Mouse (Mus musculus): ENCODE results near the gene Zbtb1. TPM values are rescaled to one million over a fixed set of nuclear protein-coding genes. Genes with fewer than 3 reads are reported as not detected.

Zbtb1 gene
- polyA plus RNA-seq, 1 experiment from 2014 or later = 3.1 TPM

GRCm38 (mm10) chr12:76392979-76393378, 22.9 kb downstream of the Zbtb1 start:
- no peak overlapping the region for H3K9ac ChIP-seq (ENCODE audit: low read depth, low read length)
- no peaks in the 10 kb centered on the region for H3K27me3 ChIP-seq (ENCODE audit: control insufficient read depth, insufficient read depth, low read depth, low read length)
- WGBS = 82% methylated on average over 5 of the region's 5 CpGs
- no peak overlapping the region for H3K4me2 ChIP-seq (ENCODE audit: low read length)
- H3K27ac ChIP-seq (ENCODE audit: low read length) = no peak overlapping the region
- H3K9me3 ChIP-seq (replicated peaks; ENCODE audit: control insufficient read depth, low read length, poor library complexity, severe bottlenecking) = no peaks in the 10 kb centered on the region
- no peaks in the 10 kb centered on the region for H3K4me1 ChIP-seq (ENCODE audit: control insufficient read depth, insufficient read depth, low read length)
- no peak overlapping the region for H3K4me3 ChIP-seq (ENCODE audit: low read depth, low read length)
- no peaks in the 10 kb centered on the region for H3K36me3 ChIP-seq (ENCODE audit: control insufficient read depth, insufficient read depth, low read length)
- no peak for ATAC-seq

- no peak overlapping the region for H3K9ac ChIP-seq (ENCODE audit: low read depth, low read length)
- WGBS = 88% methylated on average over 5 of the region's 5 CpGs
- no peaks in the 10 kb centered on the region for H3K36me3 ChIP-seq (ENCODE audit: control insufficient read depth, insufficient read depth, low read length)
- H3K9me3 ChIP-seq (replicated peaks; ENCODE audit: control insufficient read depth, low read length, poor library complexity, severe bottlenecking) = no peaks in the 10 kb centered on the region
- no peak overlapping the region for H3K4me2 ChIP-seq (ENCODE audit: low read length)
- H3K4me1 ChIP-seq (ENCODE audit: control insufficient read depth, insufficient read depth, low read length) = no peaks in the 10 kb centered on the region
- H3K4me3 ChIP-seq (ENCODE audit: low read depth, low read length) = no peak overlapping the region
- ATAC-seq = no peak
- no peak overlapping the region for H3K27ac ChIP-seq (ENCODE audit: low read length)
- H3K27me3 ChIP-seq (ENCODE audit: control insufficient read depth, insufficient read depth, low read depth, low read length) = 0 out of 2 replicates have a peak, but pooled peaks cover 3% of the 10 kb centered on the region
These were observed 27.2 kb downstream of the Zbtb1 start for GRCm38 (mm10) chr12:76397281-76397680.

GRCm38 (mm10) chr12:76401674-76402073, 31.6 kb downstream of the Zbtb1 start:
- ATAC-seq = no peak
- Histone ChIP-seq H3K27me3 (ENCODE audit: control insufficient read depth, insufficient read depth, low read depth, low read length) (peaks cover 15% of the 10 kb centered on the region), H3K4me1 (ENCODE audit: control insufficient read depth, insufficient read depth, low read length) (peaks cover 4% of the 10 kb centered on the region; the same call in 1 of the 2 replicates), H3K4me3 (ENCODE audit: low read depth, low read length) (no peak overlapping the region), H3K36me3 (ENCODE audit: control insufficient read depth, insufficient read depth, low read length) (no peaks in the 10 kb centered on the region), H3K9me3 (replicated peaks; ENCODE audit: control insufficient read depth, low read length, poor library complexity, severe bottlenecking) (no peaks in the 10 kb centered on the region), H3K9ac (ENCODE audit: low read depth, low read length) (no peak overlapping the region), H3K4me2 (ENCODE audit: low read length) (no peak overlapping the region), H3K27ac (ENCODE audit: low read length) (no peak overlapping the region)
- WGBS = 56% methylated on average over 3 of the region's 3 CpGs

- H3K9me3 ChIP-seq (replicated peaks; ENCODE audit: control insufficient read depth, low read length, poor library complexity, severe bottlenecking) = no peaks in the 10 kb centered on the region
- WGBS = under 1% methylated on average over 52 of the region's 54 CpGs
These were observed 33.2 kb downstream of the Zbtb1 start for GRCm38 (mm10) chr12:76402991-76403885.

GRCm38 (mm10) chr12:76403886-76404537, 33.9 kb downstream of the Zbtb1 start, which contains the start of gene Hspa2:
Gene Hspa2 (plus strand): TSS chr12:76404176.
- under 1% methylated on average over 53 of the region's 54 CpGs for WGBS
- Histone ChIP-seq H3K9me3 (replicated peaks; ENCODE audit: control insufficient read depth, low read length, poor library complexity, severe bottlenecking) (no peaks in the 10 kb centered on the region), H3K36me3 (ENCODE audit: control insufficient read depth, insufficient read depth, low read length) (no peaks in the 10 kb centered on the region), H3K27ac (ENCODE audit: low read length) (peak within 1 kb of the TSS; percentile 71), H3K27me3 (ENCODE audit: control insufficient read depth, insufficient read depth, low read depth, low read length) (peaks cover 27% of the 10 kb centered on the region), H3K4me3 (ENCODE audit: low read depth, low read length) (peak within 1 kb of the TSS; percentile 50), H3K4me1 (ENCODE audit: control insufficient read depth, insufficient read depth, low read length) (peaks cover 4% of the 10 kb centered on the region; the same call in 1 of the 2 replicates), H3K9ac (ENCODE audit: low read depth, low read length) (peak within 1 kb of the TSS; percentile 60), H3K4me2 (ENCODE audit: low read length) (peak within 1 kb of the TSS; percentile 74)
- ATAC-seq = peak; percentile 98

More at GRCm38 (mm10) chr12:76402991-76403885, 33.2 kb downstream of the Zbtb1 start:
- Histone ChIP-seq H3K27me3 (ENCODE audit: control insufficient read depth, insufficient read depth, low read depth, low read length) (peaks cover 27% of the 10 kb centered on the region), H3K27ac (ENCODE audit: low read length) (peak overlapping the region; percentile 71), H3K4me2 (ENCODE audit: low read length) (peak overlapping the region; percentile 74), H3K36me3 (ENCODE audit: control insufficient read depth, insufficient read depth, low read length) (no peaks in the 10 kb centered on the region), H3K4me3 (ENCODE audit: low read depth, low read length) (peak overlapping the region; percentile 50), H3K9ac (ENCODE audit: low read depth, low read length) (peak overlapping the region; percentile 60), H3K4me1 (ENCODE audit: control insufficient read depth, insufficient read depth, low read length) (peaks cover 4% of the 10 kb centered on the region; the same call in 1 of the 2 replicates)
- ATAC-seq = peak; percentile 92

- H3K9ac ChIP-seq (ENCODE audit: low read depth, low read length) = no peak overlapping the region
- no peak for ATAC-seq
- peak overlapping the region; percentile 74 for H3K4me2 ChIP-seq (ENCODE audit: low read length)
- peaks cover 4% of the 10 kb centered on the region; the same call in 1 of the 2 replicates for H3K4me1 ChIP-seq (ENCODE audit: control insufficient read depth, insufficient read depth, low read length)
- peaks cover 27% of the 10 kb centered on the region for H3K27me3 ChIP-seq (ENCODE audit: control insufficient read depth, insufficient read depth, low read depth, low read length)
- no peaks in the 10 kb centered on the region for H3K36me3 ChIP-seq (ENCODE audit: control insufficient read depth, insufficient read depth, low read length)
- 8% methylated on average over 20 of the region's 20 CpGs for WGBS
- H3K9me3 ChIP-seq (replicated peaks; ENCODE audit: control insufficient read depth, low read length, poor library complexity, severe bottlenecking) = no peaks in the 10 kb centered on the region
- H3K27ac ChIP-seq (ENCODE audit: low read length) = no peak overlapping the region
- H3K4me3 ChIP-seq (ENCODE audit: low read depth, low read length) = peak overlapping the region; percentile 50
These were observed 34.7 kb downstream of the Zbtb1 start for GRCm38 (mm10) chr12:76404836-76405182.

GRCm38 (mm10) chr12:76405183-76405970, 35.3 kb downstream of the Zbtb1 start:
- no peak for ATAC-seq
- H3K27me3 ChIP-seq (ENCODE audit: control insufficient read depth, insufficient read depth, low read depth, low read length) = peaks cover 27% of the 10 kb centered on the region

GRCm38 (mm10) chr12:76405971-76406370, 35.9 kb downstream of the Zbtb1 start:
- Histone ChIP-seq H3K27ac (ENCODE audit: low read length) (no peak overlapping the region), H3K4me1 (ENCODE audit: control insufficient read depth, insufficient read depth, low read length) (peaks cover 4% of the 10 kb centered on the region; the same call in 1 of the 2 replicates), H3K27me3 (ENCODE audit: control insufficient read depth, insufficient read depth, low read depth, low read length) (peaks cover 27% of the 10 kb centered on the region), H3K36me3 (ENCODE audit: control insufficient read depth, insufficient read depth, low read length) (no peaks in the 10 kb centered on the region), H3K9me3 (replicated peaks; ENCODE audit: control insufficient read depth, low read length, poor library complexity, severe bottlenecking) (no peaks in the 10 kb centered on the region), H3K9ac (ENCODE audit: low read depth, low read length) (no peak overlapping the region), H3K4me2 (ENCODE audit: low read length) (peak overlapping the region; percentile 74; the same call in 1 of the 2 replicates), H3K4me3 (ENCODE audit: low read depth, low read length) (peak overlapping the region; percentile 10; the same call in 1 of the 2 replicates)
- WGBS = 1% methylated on average over 23 of the region's 23 CpGs
- no peak for ATAC-seq

More at GRCm38 (mm10) chr12:76405183-76405970, 35.3 kb downstream of the Zbtb1 start:
- Histone ChIP-seq H3K4me1 (ENCODE audit: control insufficient read depth, insufficient read depth, low read length) (peaks cover 4% of the 10 kb centered on the region; the same call in 1 of the 2 replicates), H3K36me3 (ENCODE audit: control insufficient read depth, insufficient read depth, low read length) (no peaks in the 10 kb centered on the region), H3K27ac (ENCODE audit: low read length) (no peak overlapping the region), H3K9ac (ENCODE audit: low read depth, low read length) (no peak overlapping the region), H3K9me3 (replicated peaks; ENCODE audit: control insufficient read depth, low read length, poor library complexity, severe bottlenecking) (no peaks in the 10 kb centered on the region), H3K4me3 (ENCODE audit: low read depth, low read length) (peak overlapping the region; percentile 50), H3K4me2 (ENCODE audit: low read length) (peak overlapping the region; percentile 74)
- 2% methylated on average over 64 of the region's 64 CpGs for WGBS
